Mouse (Mus musculus): ENCODE results near the gene Fgfr2. TPM values are rescaled to one million over a fixed set of nuclear protein-coding genes. Genes with fewer than 3 reads are reported as not detected.

Fgfr2 gene
- total RNA-seq, 1 experiment: 37.5 TPM

- Histone ChIP-seq H3K4me1 (ENCODE audit: control insufficient read depth in 2 of 2, insufficient read depth in 2 of 2, low read length in 2 of 2, poor library complexity in 1 of 2) (no peaks in the 10 kb centered on the region), H3K9me3 (ENCODE audit: control insufficient read depth, insufficient read depth, low read depth, low read length) (no peaks in the 10 kb centered on the region), H3K27ac (ENCODE audit: insufficient read depth, low read depth, low read length, poor library complexity, severe bottlenecking) (no peak overlapping the region), H3K9ac (ENCODE audit: insufficient read depth, low read depth, low read length, poor library complexity, severe bottlenecking) (no peak overlapping the region), H3K4me3 (ENCODE audit: insufficient read depth in 1 of 2, low read depth in 1 of 2, low read length in 2 of 2, poor library complexity in 1 of 2, severe bottlenecking in 1 of 2) (no peak overlapping the region), H3K36me3 (ENCODE audit: control insufficient read depth, insufficient read depth, low read length, poor library complexity, severe bottlenecking) (no peaks in the 10 kb centered on the region)
- no peak for TF ChIP-seq MAFK (IDR thresholded peaks at IDR 0.05; ENCODE audit: insufficient read depth, low read depth, low read length)
- TF ChIP-seq CHD2 (IDR thresholded peaks at IDR 0.05; ENCODE audit: low read depth, low read length): no peak
- TF ChIP-seq ZC3H11A (IDR thresholded peaks at IDR 0.05; ENCODE audit: borderline replicate concordance, low read depth, low read length): no peak
- no peak for TF ChIP-seq ZNF384 (IDR thresholded peaks at IDR 0.05; ENCODE audit: low read depth, low read length)
- no peak for TF ChIP-seq HCFC1 (IDR thresholded peaks at IDR 0.05; ENCODE audit: borderline replicate concordance, insufficient read depth, low read length)
- no peak for DNase-seq (ENCODE audit: low read depth, low spot score)
- in situ Hi-C loops (cut with MboI; ENCODE audit: low sequenced_read_pairs in 2 of 2, unreplicated experiment in 2 of 2): no loop called here
These were observed 41.6 kb upstream of the Fgfr2 start for GRCm38 (mm10) chr7:133164770-133165169.

GRCm38 (mm10) chr7:133163011-133163410 is 39.9 kb upstream of the Fgfr2 start:
- no peak for DNase-seq (ENCODE audit: low read depth, low spot score)
- in situ Hi-C loops (cut with MboI; ENCODE audit: low sequenced_read_pairs in 2 of 2, unreplicated experiment in 2 of 2): no loop called here
- H3K27ac ChIP-seq (ENCODE audit: insufficient read depth, low read depth, low read length, poor library complexity, severe bottlenecking): no peak overlapping the region
- no peaks in the 10 kb centered on the region for H3K36me3 ChIP-seq (ENCODE audit: control insufficient read depth, insufficient read depth, low read length, poor library complexity, severe bottlenecking)
- no peak overlapping the region for H3K9ac ChIP-seq (ENCODE audit: insufficient read depth, low read depth, low read length, poor library complexity, severe bottlenecking)
- H3K4me1 ChIP-seq (ENCODE audit: control insufficient read depth in 2 of 2, insufficient read depth in 2 of 2, low read length in 2 of 2, poor library complexity in 1 of 2): no peaks in the 10 kb centered on the region
- TF ChIP-seq CHD2 (IDR thresholded peaks at IDR 0.05; ENCODE audit: low read depth, low read length) (no peak), ZNF384 (IDR thresholded peaks at IDR 0.05; ENCODE audit: low read depth, low read length) (no peak), HCFC1 (IDR thresholded peaks at IDR 0.05; ENCODE audit: borderline replicate concordance, insufficient read depth, low read length) (no peak)
- H3K4me3 ChIP-seq (ENCODE audit: insufficient read depth in 1 of 2, low read depth in 1 of 2, low read length in 2 of 2, poor library complexity in 1 of 2, severe bottlenecking in 1 of 2): no peak overlapping the region
- no peaks in the 10 kb centered on the region for H3K9me3 ChIP-seq (ENCODE audit: control insufficient read depth, insufficient read depth, low read depth, low read length)

DNA sequence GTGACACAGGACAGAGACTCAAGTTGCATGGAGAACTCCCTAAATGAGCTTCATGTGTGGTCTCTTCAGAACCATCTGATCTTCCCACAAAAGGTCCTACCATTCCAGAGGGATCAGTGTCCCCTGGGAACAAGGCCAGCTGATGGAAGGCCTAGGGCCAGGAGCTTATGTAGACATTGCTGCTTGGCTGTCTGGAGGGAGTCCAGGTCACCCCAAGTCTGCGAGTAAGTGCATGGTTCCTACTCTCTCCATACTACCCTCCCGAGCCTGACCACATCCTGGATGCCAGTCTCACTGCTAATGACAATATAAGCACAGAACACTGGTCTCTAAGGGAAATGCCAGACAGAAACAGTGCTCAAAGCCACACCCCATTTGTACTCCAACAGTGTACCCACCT is 39.0 kb upstream of the Fgfr2 start:
- no peak overlapping the region for H3K4me3 ChIP-seq (ENCODE audit: insufficient read depth in 1 of 2, low read depth in 1 of 2, low read length in 2 of 2, poor library complexity in 1 of 2, severe bottlenecking in 1 of 2)
- in situ Hi-C loops (cut with MboI; ENCODE audit: low sequenced_read_pairs in 2 of 2, unreplicated experiment in 2 of 2): no loop called here
- no peak for TF ChIP-seq ZC3H11A (IDR thresholded peaks at IDR 0.05; ENCODE audit: borderline replicate concordance, low read depth, low read length)
- TF ChIP-seq CHD2 (IDR thresholded peaks at IDR 0.05; ENCODE audit: low read depth, low read length): no peak
- no peak for TF ChIP-seq MAFK (IDR thresholded peaks at IDR 0.05; ENCODE audit: insufficient read depth, low read depth, low read length)
- no peak for TF ChIP-seq HCFC1 (IDR thresholded peaks at IDR 0.05; ENCODE audit: borderline replicate concordance, insufficient read depth, low read length)
- no peak for TF ChIP-seq ZNF384 (IDR thresholded peaks at IDR 0.05; ENCODE audit: low read depth, low read length)

GRCm38 (mm10) chr7:133161362-133162080 is 38.4 kb upstream of the Fgfr2 start:
- H3K4me1 ChIP-seq (ENCODE audit: control insufficient read depth in 2 of 2, insufficient read depth in 2 of 2, low read length in 2 of 2, poor library complexity in 1 of 2): no peaks in the 10 kb centered on the region
- no peak overlapping the region for H3K9ac ChIP-seq (ENCODE audit: insufficient read depth, low read depth, low read length, poor library complexity, severe bottlenecking)
- H3K4me3 ChIP-seq (ENCODE audit: insufficient read depth in 1 of 2, low read depth in 1 of 2, low read length in 2 of 2, poor library complexity in 1 of 2, severe bottlenecking in 1 of 2): no peak overlapping the region
- no peaks in the 10 kb centered on the region for H3K36me3 ChIP-seq (ENCODE audit: control insufficient read depth, insufficient read depth, low read length, poor library complexity, severe bottlenecking)
- no peak overlapping the region for H3K27ac ChIP-seq (ENCODE audit: insufficient read depth, low read depth, low read length, poor library complexity, severe bottlenecking)
- no peaks in the 10 kb centered on the region for H3K9me3 ChIP-seq (ENCODE audit: control insufficient read depth, insufficient read depth, low read depth, low read length)
- no peak for DNase-seq (ENCODE audit: low read depth, low spot score)
- TF ChIP-seq MAFK (IDR thresholded peaks at IDR 0.05; ENCODE audit: insufficient read depth, low read depth, low read length): no peak
- TF ChIP-seq ZC3H11A (IDR thresholded peaks at IDR 0.05; ENCODE audit: borderline replicate concordance, low read depth, low read length): no peak
- TF ChIP-seq HCFC1 (IDR thresholded peaks at IDR 0.05; ENCODE audit: borderline replicate concordance, insufficient read depth, low read length): no peak
- no peak for TF ChIP-seq ZNF384 (IDR thresholded peaks at IDR 0.05; ENCODE audit: low read depth, low read length)
- TF ChIP-seq CHD2 (IDR thresholded peaks at IDR 0.05; ENCODE audit: low read depth, low read length): no peak
- in situ Hi-C loops (cut with MboI; ENCODE audit: low sequenced_read_pairs in 2 of 2, unreplicated experiment in 2 of 2): no loop called here

More for the DNA sequence above, 39.0 kb upstream of the Fgfr2 start:
- DNase-seq (ENCODE audit: low read depth, low spot score): no peak
- Histone ChIP-seq H3K4me1 (ENCODE audit: control insufficient read depth in 2 of 2, insufficient read depth in 2 of 2, low read length in 2 of 2, poor library complexity in 1 of 2) (no peaks in the 10 kb centered on the region), H3K27ac (ENCODE audit: insufficient read depth, low read depth, low read length, poor library complexity, severe bottlenecking) (no peak overlapping the region), H3K9ac (ENCODE audit: insufficient read depth, low read depth, low read length, poor library complexity, severe bottlenecking) (no peak overlapping the region), H3K9me3 (ENCODE audit: control insufficient read depth, insufficient read depth, low read depth, low read length) (no peaks in the 10 kb centered on the region), H3K36me3 (ENCODE audit: control insufficient read depth, insufficient read depth, low read length, poor library complexity, severe bottlenecking) (no peaks in the 10 kb centered on the region)
